Mouse (Mus musculus) heart, embryonic 12.5 days (tissue): Measurements from ENCODE around the gene Yeats2. TPM values are rescaled to one million over a fixed set of nuclear protein-coding genes. Genes with fewer than 3 reads are reported as not detected.

Experiments
- polyA plus RNA-seq: library from polyadenylated mRNA; unstranded; fragments of >200 nt; fragmentation: Nextera tagmentation; extraction: Ambion mirVana; gene quantifications from 2 replicates; pipeline ENCODE4 v1.2.1, GENCODE M21; 2016

The Yeats2 gene
- polyA plus RNA-seq, 1 experiment from 2014 or later = 33.5 TPM

Other genes starting within 250 kb of the Yeats2 start
- 30.0 and 32.5 TPM in 2 replicates for gene Klhl6, start 158.0 kb upstream of the Yeats2 start, polyA plus RNA-seq
- 48.9 and 49.7 TPM in 2 replicates for gene Klhl24, start 43.5 kb upstream of the Yeats2 start, polyA plus RNA-seq
- gene Map6d1, start 100.3 kb downstream of the Yeats2 start, polyA plus RNA-seq = 1.3 TPM in 2 replicates
- gene Parl, start 161.3 kb downstream of the Yeats2 start, polyA plus RNA-seq = 74.6 and 75.8 TPM in 2 replicates
- gene Cyp2ab1, start 184.3 kb downstream of the Yeats2 start, polyA plus RNA-seq = not detected in 2 replicates